Mouse (Mus musculus): ENCODE measurements around the gene Ston1. TPM values are rescaled to one million over a fixed set of nuclear protein-coding genes. Genes with fewer than 3 reads are reported as not detected.

The Ston1 gene
- polyA plus RNA-seq, 1 experiment from 2014 or later: 8.3 TPM

DNA sequence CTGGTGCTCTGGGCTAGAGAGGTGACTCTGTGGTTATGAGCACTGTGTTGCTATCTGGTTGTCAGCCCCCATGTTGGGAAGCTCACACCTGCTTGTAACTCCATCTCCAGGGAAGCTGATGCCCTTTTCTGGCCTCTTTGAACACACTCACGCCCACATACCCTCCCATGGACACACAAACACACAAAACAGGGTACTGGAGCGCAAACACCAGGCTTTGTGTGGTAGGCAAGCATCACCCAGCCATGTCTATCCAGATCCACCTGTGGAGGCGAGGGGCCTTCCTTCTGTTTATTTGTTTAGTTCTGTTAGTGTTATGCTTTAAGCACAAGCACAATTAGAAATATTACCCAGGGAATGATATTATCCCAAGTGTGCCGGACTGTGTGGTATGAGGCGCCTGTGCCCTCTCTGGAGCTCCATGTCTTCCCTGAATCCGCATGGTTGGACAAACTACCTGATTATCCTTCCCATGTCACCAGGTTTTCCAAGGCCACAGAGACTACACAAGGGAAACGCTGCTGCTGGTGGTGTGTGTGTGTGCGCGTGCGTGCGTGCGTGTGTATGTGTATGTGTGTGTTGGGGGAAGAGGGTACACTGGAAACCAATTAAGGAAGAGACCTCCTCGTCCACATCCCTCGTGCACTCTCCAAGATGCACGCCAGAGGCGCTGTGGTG lies 801 bp upstream of the Ston1 start:
- H3K9me3 ChIP-seq (replicated peaks; ENCODE audit: low read length): no peaks in the 10 kb centered on the region
- H3K4me2 ChIP-seq (ENCODE audit: low read length): peak overlapping the region; percentile 83
- no peaks in the 10 kb centered on the region for H3K27me3 ChIP-seq (ENCODE audit: insufficient read depth, low read length)
- no peak; the same call in 1 of the 2 replicates for TF ChIP-seq CTCF (IDR thresholded peaks at IDR 0.05; ENCODE audit: low read depth)
- H3K4me3 ChIP-seq (replicated peaks; ENCODE audit: low read depth, low read length): peak overlapping the region; percentile 77
- no peak for DNase-seq (ENCODE audit: low spot score)
- peak overlapping the region; percentile 87 for H3K27ac ChIP-seq
- H3K36me3 ChIP-seq (ENCODE audit: insufficient read depth, low read length): no peaks in the 10 kb centered on the region
- no peak; the same call in 1 of the 2 replicates for ATAC-seq (replicated peaks; ENCODE audit: low FRiP score, low read depth)
- WGBS: 31% methylated on average over 16 of the region's 16 CpGs
- H3K9ac ChIP-seq (ENCODE audit: low read depth, low read length): peak overlapping the region; percentile 81; the same call in 1 of the 2 replicates
- peaks cover 9% of the 10 kb centered on the region; the same call in 1 of the 2 replicates for H3K4me1 ChIP-seq (replicated peaks; ENCODE audit: insufficient read depth, low read length)

DNA sequence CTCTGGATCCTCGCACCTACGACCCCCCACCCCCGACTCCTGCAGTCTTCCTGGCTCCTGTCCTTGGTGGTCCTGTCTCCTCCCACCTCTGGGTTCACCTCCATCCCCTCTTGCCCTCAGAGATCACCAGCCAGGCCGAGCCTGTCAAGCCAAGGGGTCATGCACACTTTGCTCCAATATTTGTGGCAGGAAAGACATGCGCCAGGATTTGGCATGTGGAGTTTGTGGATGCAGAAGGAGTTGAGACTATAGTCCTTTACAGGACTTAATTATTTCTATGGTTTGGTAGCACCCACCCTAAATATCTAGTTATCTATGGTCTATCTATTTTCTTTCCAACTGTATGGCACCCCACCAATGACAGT lies 554 bp downstream of the Ston1 start:
- ATAC-seq (replicated peaks; ENCODE audit: low FRiP score, low read depth) (no peak), DNase-seq (ENCODE audit: low spot score) (peak; percentile 28)
- Histone ChIP-seq H3K9ac (ENCODE audit: low read depth, low read length) (peak overlapping the region; percentile 81), H3K4me2 (ENCODE audit: low read length) (peak overlapping the region; percentile 83), H3K4me1 (replicated peaks; ENCODE audit: insufficient read depth, low read length) (peaks cover 9% of the 10 kb centered on the region; the same call in 1 of the 2 replicates), H3K4me3 (replicated peaks; ENCODE audit: low read depth, low read length) (peak overlapping the region; percentile 77), H3K27me3 (ENCODE audit: insufficient read depth, low read length) (no peaks in the 10 kb centered on the region), H3K9me3 (replicated peaks; ENCODE audit: low read length) (no peaks in the 10 kb centered on the region), H3K27ac (peak overlapping the region; percentile 87), H3K36me3 (ENCODE audit: insufficient read depth, low read length) (no peaks in the 10 kb centered on the region)
- TF ChIP-seq CTCF (IDR thresholded peaks at IDR 0.05; ENCODE audit: low read depth): no peak
- 4% methylated on average over 5 of the region's 5 CpGs for WGBS

DNA sequence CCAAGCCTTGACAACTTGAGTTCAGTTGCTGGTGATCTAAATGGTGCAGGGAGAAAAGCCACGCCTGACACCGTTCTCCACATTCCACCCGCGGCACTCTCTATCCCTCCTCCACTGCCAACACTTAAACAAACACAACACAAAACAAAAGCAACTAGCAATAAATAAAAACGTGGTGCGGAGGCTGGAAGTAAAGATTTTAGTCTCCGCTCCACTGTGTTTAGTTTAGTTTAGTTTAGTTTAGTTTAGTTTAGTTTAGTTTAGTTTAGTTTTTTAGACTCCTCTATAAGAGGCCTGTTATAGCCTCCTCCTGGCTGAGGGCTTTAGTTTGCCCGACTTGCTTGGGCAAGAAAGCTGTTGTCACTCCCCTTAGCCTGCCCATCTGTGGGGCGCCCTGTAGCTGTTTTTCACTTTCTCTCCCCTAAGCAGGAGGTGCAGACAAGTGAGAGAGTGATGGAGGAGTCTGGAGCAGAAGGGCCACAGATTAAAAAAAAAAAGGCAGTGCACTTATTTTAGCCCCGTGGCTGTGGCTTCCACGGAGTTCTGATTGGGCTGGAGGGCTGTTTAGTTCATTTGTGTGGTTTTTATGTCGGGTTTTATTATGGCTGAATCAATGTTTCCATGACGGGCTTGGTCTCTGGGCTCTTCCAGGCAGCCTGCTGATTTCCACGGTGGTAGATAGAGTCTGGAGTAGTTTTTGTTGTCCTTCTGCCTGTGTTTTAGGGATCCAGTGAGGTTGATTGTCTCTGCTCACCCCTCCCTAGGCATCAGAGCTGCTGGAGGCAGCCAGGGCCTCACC lies 1.3 kb downstream of the Ston1 start:
- Histone ChIP-seq H3K27me3 (ENCODE audit: insufficient read depth, low read length) (no peaks in the 10 kb centered on the region), H3K4me3 (replicated peaks; ENCODE audit: low read depth, low read length) (peak overlapping the region; percentile 77), H3K27ac (peak overlapping the region; percentile 28; the same call in 1 of the 2 replicates), H3K4me1 (replicated peaks; ENCODE audit: insufficient read depth, low read length) (peaks cover 9% of the 10 kb centered on the region; the same call in 1 of the 2 replicates), H3K36me3 (ENCODE audit: insufficient read depth, low read length) (no peaks in the 10 kb centered on the region), H3K9ac (ENCODE audit: low read depth, low read length) (peak overlapping the region; percentile 50), H3K4me2 (ENCODE audit: low read length) (peak overlapping the region; percentile 83), H3K9me3 (replicated peaks; ENCODE audit: low read length) (no peaks in the 10 kb centered on the region)
- TF ChIP-seq CTCF (IDR thresholded peaks at IDR 0.05; ENCODE audit: low read depth): no peak
- ATAC-seq (replicated peaks; ENCODE audit: low FRiP score, low read depth) (no peak), DNase-seq (ENCODE audit: low spot score) (peak; percentile 56)
- 19% methylated on average over 14 of the region's 14 CpGs for WGBS

GRCm38 (mm10) chr17:88600492-88601026 lies 3.1 kb downstream of the Ston1 start:
- H3K9me3 ChIP-seq (replicated peaks; ENCODE audit: low read length): no peaks in the 10 kb centered on the region
- no peak overlapping the region for H3K4me2 ChIP-seq (ENCODE audit: low read length)
- H3K27ac ChIP-seq: no peak overlapping the region
- peaks cover 9% of the 10 kb centered on the region; the same call in 1 of the 2 replicates for H3K4me1 ChIP-seq (replicated peaks; ENCODE audit: insufficient read depth, low read length)
- WGBS: 65% methylated on average over 8 of the region's 8 CpGs
- TF ChIP-seq CTCF (IDR thresholded peaks at IDR 0.05; ENCODE audit: low read depth): no peak
- H3K36me3 ChIP-seq (ENCODE audit: insufficient read depth, low read length): no peaks in the 10 kb centered on the region
- no peak overlapping the region for H3K9ac ChIP-seq (ENCODE audit: low read depth, low read length)
- no peak overlapping the region for H3K4me3 ChIP-seq (replicated peaks; ENCODE audit: low read depth, low read length)
- no peaks in the 10 kb centered on the region for H3K27me3 ChIP-seq (ENCODE audit: insufficient read depth, low read length)
- ATAC-seq (replicated peaks; ENCODE audit: low FRiP score, low read depth) (no peak), DNase-seq (ENCODE audit: low spot score) (no peak)

DNA sequence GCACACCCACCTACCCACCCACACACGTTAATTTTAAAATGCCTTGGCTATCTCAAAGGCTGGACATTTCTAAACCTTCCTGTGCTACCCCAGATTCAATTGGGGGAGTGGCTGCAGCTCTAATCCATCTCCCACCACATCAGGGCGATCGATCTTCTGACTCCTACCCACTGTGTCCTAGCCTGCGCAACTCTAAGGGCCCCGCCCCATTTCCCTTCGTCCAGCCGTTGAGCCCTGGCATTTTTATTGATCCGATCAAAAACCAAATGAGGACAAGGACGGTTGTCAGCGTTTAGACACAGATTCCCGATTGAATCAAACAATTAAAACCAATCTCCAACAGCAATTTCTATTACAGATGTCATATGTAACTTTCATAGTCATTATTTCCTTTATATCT lies 6.5 kb downstream of the Ston1 start:
- Histone ChIP-seq H3K4me3 (replicated peaks; ENCODE audit: low read depth, low read length) (no peak overlapping the region), H3K27ac (no peak overlapping the region), H3K9me3 (replicated peaks; ENCODE audit: low read length) (no peaks in the 10 kb centered on the region), H3K27me3 (ENCODE audit: insufficient read depth, low read length) (no peaks in the 10 kb centered on the region), H3K36me3 (ENCODE audit: insufficient read depth, low read length) (no peaks in the 10 kb centered on the region), H3K4me2 (ENCODE audit: low read length) (no peak overlapping the region), H3K4me1 (replicated peaks; ENCODE audit: insufficient read depth, low read length) (peaks cover 6% of the 10 kb centered on the region; the same call in 1 of the 2 replicates), H3K9ac (ENCODE audit: low read depth, low read length) (no peak overlapping the region)
- DNase-seq (ENCODE audit: low spot score): no peak
- no peak for ATAC-seq (replicated peaks; ENCODE audit: low FRiP score, low read depth)
- 87% methylated on average over 11 of the region's 11 CpGs for WGBS
- TF ChIP-seq CTCF (IDR thresholded peaks at IDR 0.05; ENCODE audit: low read depth): no peak

DNA sequence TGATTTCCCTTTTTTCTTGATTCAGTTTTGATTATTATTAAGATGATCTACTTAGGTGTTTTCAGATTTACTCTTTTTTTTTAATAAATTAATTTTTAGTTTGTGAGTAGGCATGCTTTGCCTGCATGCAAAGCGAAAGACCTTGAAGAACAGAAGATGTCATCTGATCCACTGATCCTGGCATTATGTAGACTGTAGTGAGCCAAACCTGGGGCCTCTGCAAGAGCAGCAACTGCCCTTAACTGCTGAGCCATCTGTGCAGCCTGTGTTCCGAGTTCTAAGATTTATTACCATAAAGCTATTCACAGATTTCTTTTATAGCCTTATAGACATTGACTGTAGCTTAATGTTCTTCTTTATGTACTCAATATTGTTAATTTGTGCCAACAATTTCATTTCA lies 8.6 kb downstream of the Ston1 start:
- Histone ChIP-seq H3K27me3 (ENCODE audit: insufficient read depth, low read length) (no peaks in the 10 kb centered on the region), H3K4me2 (ENCODE audit: low read length) (no peak overlapping the region), H3K36me3 (ENCODE audit: insufficient read depth, low read length) (0 out of 2 replicates have a peak, but pooled peaks cover 4% of the 10 kb centered on the region), H3K4me1 (replicated peaks; ENCODE audit: insufficient read depth, low read length) (no peaks in the 10 kb centered on the region), H3K9ac (ENCODE audit: low read depth, low read length) (no peak overlapping the region), H3K9me3 (replicated peaks; ENCODE audit: low read length) (no peaks in the 10 kb centered on the region), H3K27ac (no peak overlapping the region), H3K4me3 (replicated peaks; ENCODE audit: low read depth, low read length) (no peak overlapping the region)
- no peak for TF ChIP-seq CTCF (IDR thresholded peaks at IDR 0.05; ENCODE audit: low read depth)
- ATAC-seq (replicated peaks; ENCODE audit: low FRiP score, low read depth) (no peak), DNase-seq (ENCODE audit: low spot score) (no peak)
- WGBS: 53% methylated on average over 2 of the region's 2 CpGs

All from kidney, postnatal 0 days (tissue).